8 mouse cellular contexts compared by ENCODE assay signal in genomic region chr11:72266207-72266959, GRCm38 (mm10). TPM values are rescaled to one million over a fixed set of nuclear protein-coding genes. Genes with fewer than 3 reads are reported as not detected.
DNase-seq lines count a peak whose midpoint lies in the region; ATAC-seq lines count a peak whose summit lies in the region.

No protein-coding gene starts in this region.

- H3K4me3 ChIP-seq in limb, embryonic 10.5 days, result peak overlapping the region; percentile 52
- peak overlapping the region; percentile 30 for H3K4me3 ChIP-seq in midbrain, embryonic 11.5 days (ENCODE audit: low read depth, low read length)

- H3K9me3 ChIP-seq in limb, embryonic 10.5 days (replicated peaks), result no peaks in the 10 kb centered on the region
- H3K9me3 ChIP-seq in midbrain, embryonic 11.5 days (ENCODE audit: control insufficient read depth, low read length), result no peaks in the 10 kb centered on the region

- peaks cover 20% of the 10 kb centered on the region for H3K4me1 ChIP-seq in limb, embryonic 10.5 days
- H3K4me1 ChIP-seq in midbrain, embryonic 11.5 days (ENCODE audit: control insufficient read depth, insufficient read depth, low read length), result peaks cover 6% of the 10 kb centered on the region

- peak; percentile 89 for ATAC-seq in midbrain, embryonic 11.5 days (ENCODE audit: low FRiP score)

- 0 out of 2 replicates have a peak overlapping the region, but pooled peaks have one; percentile 34 for H3K9ac ChIP-seq in midbrain, embryonic 11.5 days (ENCODE audit: low read length)

- H3K36me3 ChIP-seq in limb, embryonic 10.5 days, result no peaks in the 10 kb centered on the region
- H3K36me3 ChIP-seq in midbrain, embryonic 11.5 days (ENCODE audit: control insufficient read depth, insufficient read depth, low read length), result no peaks in the 10 kb centered on the region

- peak; percentile 88 for DNase-seq in heart, adult 11 months
- no peak for DNase-seq in heart, postnatal 25 days (ENCODE audit: low spot score)
- DNase-seq in embryo, embryonic 11 days, result peak; percentile 83
- peak; percentile 28 to 36 for DNase-seq in heart, adult 18-20 months
- DNase-seq in kidney, adult 11 months, result peak; percentile 40
- DNase-seq in limb, embryonic 10.5 days (ENCODE audit: low spot score), result peak; percentile 67
- DNase-seq in midbrain, embryonic 11.5 days (ENCODE audit: low spot score, missing footprints), result peak; percentile 95
- peak; percentile 10 for DNase-seq in skeletal muscle tissue, adult 2 months (ENCODE audit: low read depth, low spot score)

- 2% methylated on average over 46 of the region's 46 CpGs for WGBS in limb, embryonic 10.5 days
- WGBS in midbrain, embryonic 11.5 days, result 1% methylated on average over 46 of the region's 46 CpGs

- H3K27me3 ChIP-seq in limb, embryonic 10.5 days (ENCODE audit: low read depth, poor library complexity, severe bottlenecking), result peaks cover 65% of the 10 kb centered on the region
- peaks cover 23% of the 10 kb centered on the region for H3K27me3 ChIP-seq in midbrain, embryonic 11.5 days (ENCODE audit: control insufficient read depth, insufficient read depth, low read length)

- intact Hi-C loops in heart, postnatal 25 days (cut with DNase I), result no loop called here

- peak overlapping the region; percentile 65 for H3K4me2 ChIP-seq in midbrain, embryonic 11.5 days

- no peak overlapping the region for H3K27ac ChIP-seq in limb, embryonic 10.5 days
- H3K27ac ChIP-seq in midbrain, embryonic 11.5 days (ENCODE audit: low read depth, low read length), result no peak overlapping the region

RNA-seq across cellular contexts. Expression of gene Slc13a5, which starts 0.6 kb away (rescaled TPM):
- not detected for total RNA-seq in heart, postnatal 25 days (2021)
- not detected for total RNA-seq in heart, adult 18-20 months (2021)
- polyA plus RNA-seq in limb, embryonic 10.5 days (2016; fragmentation: Nextera tagmentation; extraction: Ambion mirVana), result 0.10 and 0.20 TPM in 2 replicates
- 0.21 and 0.29 TPM in 2 replicates for polyA plus RNA-seq in midbrain, embryonic 11.5 days (2014; fragmentation: Nextera tagmentation; extraction: Ambion mirVana)

RNA-seq across cellular contexts. Expression of gene Xaf1, which starts 35.0 kb away (rescaled TPM):
- 10 to 100 TPM; 10.7 to 12.0 TPM for total RNA-seq in heart, postnatal 25 days (2021)
- total RNA-seq in heart, adult 18-20 months (2021), result 10 to 100 TPM in 1 of 2 experiments, 1 to 10 TPM in 1; 9.5 to 10.5 TPM
- 2.5 and 4.1 TPM in 2 replicates for polyA plus RNA-seq in limb, embryonic 10.5 days (2016; fragmentation: Nextera tagmentation; extraction: Ambion mirVana)
- polyA plus RNA-seq in midbrain, embryonic 11.5 days (2014; fragmentation: Nextera tagmentation; extraction: Ambion mirVana), result 1.3 and 1.4 TPM in 2 replicates

RNA-seq across cellular contexts. Expression of gene Fbxo39, which starts 47.9 kb away (rescaled TPM):
- total RNA-seq in heart, postnatal 25 days (2021), result not detected
- not detected for total RNA-seq in heart, adult 18-20 months (2021)
- not detected in 2 replicates for polyA plus RNA-seq in limb, embryonic 10.5 days (2016; fragmentation: Nextera tagmentation; extraction: Ambion mirVana)
- not detected in 2 replicates for polyA plus RNA-seq in midbrain, embryonic 11.5 days (2014; fragmentation: Nextera tagmentation; extraction: Ambion mirVana)

RNA-seq across cellular contexts. Expression of gene Med31, which starts 51.0 kb away (rescaled TPM):
- 10 to 100 TPM; 10.4 to 10.6 TPM for total RNA-seq in heart, postnatal 25 days (2021)
- total RNA-seq in heart, adult 18-20 months (2021), result 10 to 100 TPM; 10.4 to 10.7 TPM
- polyA plus RNA-seq in limb, embryonic 10.5 days (2016; fragmentation: Nextera tagmentation; extraction: Ambion mirVana), result 44.7 and 47.4 TPM in 2 replicates
- 55.7 and 56.7 TPM in 2 replicates for polyA plus RNA-seq in midbrain, embryonic 11.5 days (2014; fragmentation: Nextera tagmentation; extraction: Ambion mirVana)

RNA-seq across cellular contexts. Expression of gene Txndc17, which starts 59.0 kb away (rescaled TPM):
- total RNA-seq in heart, postnatal 25 days (2021), result 10 to 100 TPM; 36.8 to 38.6 TPM
- total RNA-seq in heart, adult 18-20 months (2021), result 10 to 100 TPM; 40.3 to 46.9 TPM
- 190 and 199 TPM in 2 replicates for polyA plus RNA-seq in limb, embryonic 10.5 days (2016; fragmentation: Nextera tagmentation; extraction: Ambion mirVana)
- polyA plus RNA-seq in midbrain, embryonic 11.5 days (2014; fragmentation: Nextera tagmentation; extraction: Ambion mirVana), result 163 and 168 TPM in 2 replicates
